Mouse (Mus musculus) thymus, adult 2 months (tissue): ENCODE measurements around the gene Pgp.

ENCODE experiments used
- CTCF ChIP-seq: fragments of 200-500 bp; IDR thresholded peaks from 2 replicates; pipeline ENCODE4 v1.5.1; 2012; ENCODE audit warnings: mild to moderate bottlenecking, control low read depth, low read length, moderate library complexity, borderline replicate concordance; ENCODE audit not compliant: control insufficient read depth, poor library complexity, insufficient read depth; ENCODE audit errors: extremely low read depth
- POLR2A ChIP-seq: fragments of 200-500 bp; IDR thresholded peaks from 2 replicates; pipeline ENCODE4 v1.6.1; 2012; ENCODE audit warnings: mild to moderate bottlenecking, low read length, control low read depth, moderate library complexity; ENCODE audit not compliant: control insufficient read depth, poor library complexity, insufficient read depth; ENCODE audit errors: extremely low read depth

- no peak for TF ChIP-seq CTCF
- no peak for TF ChIP-seq POLR2A
These were observed 20.2 kb downstream of the Pgp start for GRCm38 (mm10) chr17:24490399-24490798.
